Mouse (Mus musculus) bone marrow macrophage, adult 2 months (primary cell): Measurements from ENCODE around the gene Ccdc137.

Experiments used
- CTCF ChIP-seq: IDR thresholded peaks from 2 replicates; pipeline ENCODE4 v1.5.1; 2012; ENCODE audit warnings: low read depth, mild to moderate bottlenecking, low read length, moderate library complexity
- POLR2A ChIP-seq: IDR thresholded peaks from 2 replicates; pipeline ENCODE4 v1.6.1; 2012; ENCODE audit warnings: mild to moderate bottlenecking, low read depth, low read length, borderline replicate concordance

- TF ChIP-seq POLR2A, result no peak
- TF ChIP-seq CTCF, result no peak
These were observed 1.1 kb downstream of the Ccdc137 start for GRCm38 (mm10) chr11:120458847-120459597.
